Comparison of ENCODE assay signal across 14 mouse cellular contexts in genomic region chr6:88061406-88061805, GRCm38 (mm10).
"Had no signal": no experiment of that assay in that cellular context is flagged by ENCODE, and none has a peak within 500 bp of the region (broad histone marks: within the 10 kb centered on the region; RNA-seq: fewer than 3 reads in every experiment).

No protein-coding gene starts in this region.

- H3K27ac ChIP-seq: limb, embryonic 15.5 days; liver, embryonic 15.5 days; midbrain, embryonic 10.5 days; neural tube, embryonic 15.5 days; stomach, embryonic 15.5 days had no signal

- H3K4me2 ChIP-seq: limb, embryonic 15.5 days; liver, embryonic 15.5 days; lung, embryonic 14.5 days; neural tube, embryonic 15.5 days; stomach, embryonic 15.5 days had no signal

- H3K36me3 ChIP-seq: limb, embryonic 15.5 days; liver, embryonic 15.5 days; midbrain, embryonic 10.5 days; neural tube, embryonic 15.5 days; stomach, embryonic 15.5 days had no signal

- H3K9me3 ChIP-seq: limb, embryonic 15.5 days; liver, embryonic 15.5 days; midbrain, embryonic 10.5 days; neural tube, embryonic 15.5 days; stomach, embryonic 15.5 days had no signal

- H3K27me3 ChIP-seq: limb, embryonic 15.5 days; liver, embryonic 15.5 days; neural tube, embryonic 15.5 days; stomach, embryonic 15.5 days had no signal

- H3K4me1 ChIP-seq: neural tube, embryonic 15.5 days; stomach, embryonic 15.5 days had no signal

- H3K9ac ChIP-seq: limb, embryonic 15.5 days; liver, embryonic 15.5 days; lung, embryonic 14.5 days; neural tube, embryonic 15.5 days; stomach, embryonic 15.5 days had no signal

- DNase-seq: kidney, adult 11 months; kidney, adult 9 months; kidney, postnatal 10 days; lung, embryonic 14.5 days; lung, postnatal 10 days; lung, postnatal 4 days; midbrain, embryonic 14.5 days; thymus, postnatal 36 days had no signal

- H3K4me3 ChIP-seq: limb, embryonic 15.5 days; liver, embryonic 15.5 days; midbrain, embryonic 10.5 days; myocyte; neural tube, embryonic 15.5 days; stomach, embryonic 15.5 days had no signal
